Mouse (Mus musculus) limb, embryonic 14.5 days (tissue): ENCODE data around the gene Fam133b. TPM values are rescaled to one million over a fixed set of nuclear protein-coding genes. Genes with fewer than 3 reads are reported as not detected.

Experiments used
- ATAC-seq: fragments of 200-750 bp; cut with Nextera tagmentation; 2 replicates; pipeline ENCODE4 v1.8.0; 2017; ENCODE audit warnings: low read depth, moderate number of reproducible peaks, moderate TSS enrichment; ENCODE audit not compliant: low FRiP score
- DNase-seq: peaks from one replicate; pipeline ENCODE4 v3.0.0-alpha.2; 2015; ENCODE audit warnings: low spot score
- H3K27ac ChIP-seq: fragments of 300-500 bp; sonication (generic); replicated peaks from 2 replicates; pipeline ENCODE4 v1.5.1; 2014; ENCODE audit warnings: low read depth, mild to moderate bottlenecking, low read length, moderate library complexity, mixed read lengths
- H3K27me3 ChIP-seq: fragments of 300-500 bp; sonication (generic); 2 replicates; pipeline ENCODE4 v1.6.1; 2014; ENCODE audit warnings: low read length, mixed read lengths; ENCODE audit not compliant: control insufficient read depth, insufficient read depth
- H3K36me3 ChIP-seq: fragments of 300-500 bp; sonication (generic); 2 replicates; pipeline ENCODE4 v1.6.1; 2014; ENCODE audit warnings: mild to moderate bottlenecking, low read length, moderate library complexity, mixed read lengths; ENCODE audit not compliant: control insufficient read depth, insufficient read depth
- H3K4me1 ChIP-seq: fragments of 300-500 bp; sonication (generic); 2 replicates; pipeline ENCODE4 v1.6.1; 2014; ENCODE audit warnings: antibody characterized with exemption, low read length, mixed read lengths; ENCODE audit not compliant: control insufficient read depth, insufficient read depth
- H3K4me2 ChIP-seq: fragments of 300-500 bp; sonication (generic); replicated peaks from 2 replicates; pipeline ENCODE4 v1.6.1; 2014; ENCODE audit warnings: low read depth, mild to moderate bottlenecking, low read length, moderate library complexity; ENCODE audit not compliant: severe bottlenecking
- H3K4me3 ChIP-seq: fragments of 300-500 bp; sonication (generic); replicated peaks from 2 replicates; pipeline ENCODE4 v1.5.1; 2014; ENCODE audit warnings: low read length
- H3K9ac ChIP-seq: fragments of 300-500 bp; sonication (generic); 2 replicates; pipeline ENCODE4 v1.6.1; 2014; ENCODE audit warnings: mild to moderate bottlenecking, low read depth, low read length, moderate library complexity; ENCODE audit not compliant: severe bottlenecking
- H3K9me3 ChIP-seq: fragments of 300-500 bp; sonication (generic); 2 replicates; pipeline ENCODE4 v1.6.1; 2016; ENCODE audit warnings: low read length; ENCODE audit not compliant: control insufficient read depth
- POLR2A ChIP-seq: fragments of 200-500 bp; IDR thresholded peaks from 2 replicates; pipeline ENCODE4 v1.8.0; 2012; ENCODE audit warnings: inconsistent platforms, mild to moderate bottlenecking, moderate library complexity, borderline replicate concordance; ENCODE audit not compliant: insufficient read depth, insufficient read length; ENCODE audit errors: extremely low read depth
- WGBS: fragments of 180-500 bp; shearing (Covaris S2); extraction: QIAGEN DNeasy Blood & Tissue Kit; methylation state at CpG from one replicate; pipeline ENCODE4 v1.1.7; 2014; 5-methylcytosine and 5-hydroxymethylcytosine counted together
- polyA plus RNA-seq, 2 experiments: library from polyadenylated mRNA; depleted of rRNA in 1 of 2; stranded (reverse) in 1 of 2; unstranded in 1 of 2; fragments of >200 nt; fragmentation: Nextera tagmentation in 1 of 2; extraction: Ambion mirVana in 1 of 2; gene quantifications; 2 replicates each; pipeline versions ENCODE4 v1.2.1 to v1.2.3; 2012 to 2014

Fam133b gene
- 25.3 and 32.1 TPM in 2 replicates for polyA plus RNA-seq (2012; rRNA removed)
- polyA plus RNA-seq (2014; fragmentation: Nextera tagmentation; extraction: Ambion mirVana) = 29.2 and 32.2 TPM in 2 replicates

DNA sequence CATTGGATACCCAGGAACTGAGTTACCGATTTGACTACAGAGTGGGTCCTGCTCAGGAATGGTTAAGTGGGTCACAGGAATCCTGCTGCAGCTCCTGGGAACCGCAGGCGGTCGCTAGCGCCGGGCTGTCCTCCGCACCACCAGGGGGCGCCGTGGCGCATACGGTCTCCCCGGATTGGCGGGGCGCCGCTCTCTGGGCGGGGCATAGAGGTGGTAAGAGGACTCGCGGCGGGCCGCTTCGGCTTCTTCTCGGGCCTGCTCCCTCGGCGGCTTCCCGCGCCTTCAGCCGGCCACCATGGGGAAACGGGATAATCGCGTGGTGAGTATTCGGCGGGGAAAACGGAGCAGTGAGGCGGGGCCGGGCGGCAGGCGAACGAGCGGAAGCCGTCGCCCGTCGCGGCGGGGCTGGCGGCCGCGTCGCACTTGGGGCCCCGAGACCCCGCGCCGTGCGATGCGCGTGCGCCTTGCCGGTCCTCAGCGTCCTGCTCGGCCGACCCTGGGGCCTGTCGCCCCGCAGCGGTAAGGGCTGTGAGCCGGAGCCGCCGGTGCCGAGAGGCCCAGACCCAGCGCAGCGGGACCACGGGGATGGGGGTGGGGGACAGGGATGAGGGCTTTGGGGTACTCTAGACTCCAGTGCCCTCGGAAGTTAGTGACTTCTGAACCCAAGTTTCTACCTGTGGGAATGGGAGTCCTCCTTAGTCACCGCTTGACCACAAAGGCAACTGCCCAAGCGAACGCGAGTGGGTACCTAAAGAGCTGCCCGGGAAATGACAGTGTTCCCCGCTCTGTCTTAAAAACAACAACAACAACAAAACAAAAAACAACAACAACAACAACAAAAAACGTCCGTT, at the start of gene Fam133b:
TSS of gene Fam133b (plus strand) at position 205 of the 851 bp plus-strand sequence.
- Histone ChIP-seq H3K4me3 (peak within 1 kb of the TSS; percentile 90), H3K27ac (peak within 1 kb of the TSS; percentile 94), H3K4me1 (peaks cover 10% of the 10 kb centered on the region; the same call in 1 of the 2 replicates), H3K27me3 (no peaks in the 10 kb centered on the region), H3K9ac (peak within 1 kb of the TSS; percentile 95), H3K9me3 (no peaks in the 10 kb centered on the region), H3K36me3 (no peaks in the 10 kb centered on the region), H3K4me2 (peak within 1 kb of the TSS; percentile 72)
- under 1% methylated on average over 39 of the region's 80 CpGs for WGBS
- peak; percentile 71; the same call in 1 of the 2 replicates for TF ChIP-seq POLR2A
- ATAC-seq = peak; percentile 97
- DNase-seq = peak; percentile 90

DNA sequence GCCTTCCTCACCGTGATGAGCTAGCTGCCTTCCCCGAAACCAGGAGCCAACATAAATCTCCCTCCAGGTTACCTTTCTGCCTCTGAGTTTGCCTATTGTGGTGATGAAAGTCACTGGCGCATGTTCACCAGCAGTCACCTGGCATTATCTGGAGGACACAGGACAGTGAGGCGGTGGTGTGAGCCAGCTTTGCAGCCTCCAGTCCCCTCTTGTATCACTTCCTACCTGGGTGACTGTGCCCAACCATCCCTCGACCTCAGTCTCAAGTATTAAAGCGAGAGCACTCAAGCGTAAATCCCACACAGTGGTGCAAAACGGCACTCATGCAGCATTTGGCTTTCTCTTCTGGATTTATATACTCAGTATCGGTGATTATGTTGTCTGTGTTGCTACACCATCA, 49.7 kb upstream of the Fam133b start:
- Histone ChIP-seq H3K4me2 (no peak overlapping the region), H3K4me3 (no peak overlapping the region), H3K27me3 (no peaks in the 10 kb centered on the region), H3K9me3 (no peaks in the 10 kb centered on the region), H3K9ac (no peak overlapping the region), H3K36me3 (no peaks in the 10 kb centered on the region), H3K27ac (no peak overlapping the region), H3K4me1 (no peaks in the 10 kb centered on the region)
- DNase-seq = no peak
- no peak for TF ChIP-seq POLR2A
- no peak for ATAC-seq
- 90% methylated on average over 9 of the region's 9 CpGs for WGBS

DNA sequence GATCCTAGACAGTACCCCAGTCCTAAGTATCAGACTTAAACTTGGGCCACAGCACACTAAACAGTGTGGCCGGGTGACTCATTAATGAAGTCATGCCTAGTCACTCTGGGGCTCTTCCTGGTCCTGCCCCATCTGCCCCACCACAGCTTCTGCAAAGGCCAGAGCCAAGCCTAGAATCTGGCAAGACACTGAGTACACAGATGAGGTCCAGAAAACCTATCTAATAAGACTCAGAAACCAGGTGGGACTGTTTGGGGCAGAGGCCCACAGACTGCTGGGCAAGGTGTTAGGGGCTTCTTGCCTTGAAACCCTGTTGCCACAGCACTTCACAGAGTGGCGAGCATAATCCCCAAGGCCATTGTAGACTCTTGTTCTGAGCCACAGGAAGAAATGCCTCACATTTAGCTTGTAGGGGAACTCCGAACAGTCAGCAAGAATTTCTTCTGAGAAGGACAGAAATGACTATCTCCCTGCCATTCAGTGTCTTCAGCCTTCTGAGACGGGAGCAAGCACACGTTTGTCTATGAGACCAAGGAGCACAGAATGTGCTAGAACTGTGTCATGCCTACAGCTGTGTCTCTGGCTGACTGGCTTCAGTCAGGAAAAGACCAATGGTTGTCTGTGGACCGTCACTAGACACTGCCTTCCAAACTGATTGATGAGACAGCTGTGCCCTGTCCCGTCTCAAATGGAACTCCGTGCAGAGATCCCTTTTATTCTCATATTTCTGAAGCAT, 49.0 kb upstream of the Fam133b start:
- H3K4me1 ChIP-seq = no peaks in the 10 kb centered on the region
- no peaks in the 10 kb centered on the region for H3K9me3 ChIP-seq
- no peak overlapping the region for H3K4me3 ChIP-seq
- H3K27ac ChIP-seq = no peak overlapping the region
- no peak overlapping the region for H3K4me2 ChIP-seq
- no peak overlapping the region for H3K9ac ChIP-seq
- TF ChIP-seq POLR2A = no peak
- no peaks in the 10 kb centered on the region for H3K36me3 ChIP-seq
- 78% methylated on average over 8 of the region's 8 CpGs for WGBS
- ATAC-seq (no peak), DNase-seq (no peak)
- no peaks in the 10 kb centered on the region for H3K27me3 ChIP-seq

DNA sequence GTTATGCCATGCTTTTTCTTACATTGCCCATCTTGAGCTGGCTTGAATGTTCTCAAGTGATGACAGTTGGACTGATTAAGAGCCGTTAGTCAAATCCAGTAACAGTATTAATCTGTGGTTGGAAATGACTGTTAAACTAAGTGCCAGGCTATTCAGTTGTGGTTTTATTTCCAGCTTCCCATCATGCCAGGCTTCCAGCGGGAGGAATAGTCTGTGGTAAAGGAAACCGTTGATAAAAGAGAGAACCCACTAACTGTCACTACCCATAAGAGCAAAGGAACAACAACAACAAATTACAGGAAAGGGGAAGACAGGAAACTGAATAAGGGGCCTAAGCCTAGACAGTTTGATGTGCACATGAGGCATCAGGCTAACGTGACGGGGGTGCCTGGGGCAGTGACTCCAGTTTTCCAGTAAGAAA, 46.1 kb upstream of the Fam133b start:
- Histone ChIP-seq H3K4me2 (no peak overlapping the region), H3K27me3 (no peaks in the 10 kb centered on the region), H3K36me3 (no peaks in the 10 kb centered on the region), H3K4me3 (no peak overlapping the region), H3K4me1 (peaks cover 5% of the 10 kb centered on the region; the same call in 1 of the 2 replicates), H3K9ac (no peak overlapping the region), H3K9me3 (no peaks in the 10 kb centered on the region), H3K27ac (no peak overlapping the region)
- ATAC-seq (no peak), DNase-seq (no peak)
- WGBS = 78% methylated on average over 5 of the region's 5 CpGs
- no peak for TF ChIP-seq POLR2A

DNA sequence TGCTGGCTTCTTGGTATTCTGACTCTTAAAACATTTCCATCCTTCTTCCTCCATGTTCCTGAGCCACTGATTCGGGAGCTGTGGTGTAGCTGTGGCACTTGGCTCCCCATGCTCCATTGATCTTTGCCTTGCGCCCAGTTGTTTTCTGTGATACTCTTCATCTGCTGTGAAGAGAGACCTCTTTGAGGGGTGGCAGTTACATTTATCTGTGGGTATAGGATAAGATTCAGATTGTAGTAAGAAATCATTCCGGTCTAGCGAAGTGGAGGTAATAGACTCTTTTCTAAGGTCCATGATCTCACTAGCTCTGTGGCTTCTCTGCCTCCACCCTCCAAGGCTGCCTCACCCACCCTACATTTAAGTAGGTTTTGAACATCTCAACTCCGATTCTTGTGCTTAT, 43.3 kb upstream of the Fam133b start:
- TF ChIP-seq POLR2A = no peak
- WGBS = 94% methylated on average over 5 of the region's 5 CpGs
- Histone ChIP-seq H3K9me3 (no peaks in the 10 kb centered on the region), H3K4me1 (peaks cover 11% of the 10 kb centered on the region), H3K27me3 (no peaks in the 10 kb centered on the region), H3K36me3 (no peaks in the 10 kb centered on the region), H3K4me2 (no peak overlapping the region), H3K9ac (no peak overlapping the region), H3K27ac (no peak overlapping the region), H3K4me3 (no peak overlapping the region)
- DNase-seq = no peak
- no peak for ATAC-seq
